17 mouse cellular contexts compared by ENCODE assay signal in the genomic region with DNA sequence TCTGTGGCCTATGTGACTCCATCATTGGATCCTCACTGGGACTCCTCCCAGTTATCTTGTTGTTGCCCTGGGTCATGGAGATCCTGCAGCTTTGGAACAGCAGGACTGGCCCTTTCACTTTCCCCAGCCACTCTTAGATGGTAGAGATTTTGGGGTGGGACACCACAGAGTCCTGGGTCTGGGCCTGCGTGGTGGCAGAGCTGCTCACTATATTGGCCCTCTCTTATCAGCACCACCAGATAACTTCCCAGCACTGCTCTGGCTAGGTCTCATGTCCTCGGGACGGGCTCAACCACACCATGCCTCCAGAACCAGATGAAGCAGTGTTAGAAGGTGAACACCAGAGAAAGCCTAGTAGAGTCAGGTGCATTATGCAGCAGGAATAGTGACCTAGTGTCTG.
DNase-seq lines count a peak whose midpoint lies in the region; ATAC-seq and TF ChIP-seq lines count a peak whose summit lies in the region.
"Had no signal": no experiment of that assay in that cellular context is flagged by ENCODE, and none has a peak within 500 bp of the region (broad histone marks: within the 10 kb centered on the region; RNA-seq: fewer than 3 reads in every experiment).

No protein-coding gene starts in this region.

- H3K27me3 ChIP-seq in liver, embryonic 12.5 days (replicated peaks): no peaks in the 10 kb centered on the region
- no peaks in the 10 kb centered on the region for H3K27me3 ChIP-seq in liver, postnatal 0 days (ENCODE audit: insufficient read depth, low read length)
- H3K27me3 ChIP-seq in liver, embryonic 15.5 days: no peaks in the 10 kb centered on the region
- H3K27me3 ChIP-seq: embryonic facial prominence, embryonic 12.5 days; forebrain, embryonic 15.5 days; hindbrain, embryonic 15.5 days had no signal

- TF ChIP-seq EP300 in liver, postnatal 0 days (IDR thresholded peaks at IDR 0.05; ENCODE audit: low read depth): no peak

- DNase-seq in liver, postnatal 0 days: no peak
- peak; percentile 10 for DNase-seq in c-Kit-positive CD71-positive TER-119-negative erythroid progenitor cells, embryonic 14.5 days (ENCODE audit: low read depth)
- no peak for DNase-seq in embryo, embryonic 10 days (ENCODE audit: low spot score)
- DNase-seq in ovary, adult 18-20 months (ENCODE audit: low spot score): no peak
- no peak for DNase-seq in cerebellum, postnatal 25 days
- DNase-seq: adrenal gland, postnatal 10 days; cerebellum, adult 2 months; cerebellum, postnatal 10 days; gastrocnemius, postnatal 36 days; heart, adult 18-20 months; heart, postnatal 36 days had no signal

- 37% methylated on average over 3 of the region's 3 CpGs for WGBS in liver, embryonic 12.5 days (ENCODE audit: insufficient replicate concordance)
- 55% methylated on average over 3 of the region's 3 CpGs for WGBS in liver, postnatal 0 days (ENCODE audit: insufficient replicate concordance)
- 28% methylated on average over 3 of the region's 3 CpGs for WGBS in liver, embryonic 15.5 days (ENCODE audit: insufficient replicate concordance)

- no peak for TF ChIP-seq CTCF in liver, postnatal 0 days (IDR thresholded peaks at IDR 0.05; ENCODE audit: low read depth)

- H3K9me3 ChIP-seq in liver, embryonic 12.5 days (replicated peaks): no peaks in the 10 kb centered on the region
- H3K9me3 ChIP-seq in liver, postnatal 0 days (ENCODE audit: low read length): no peaks in the 10 kb centered on the region
- no peaks in the 10 kb centered on the region for H3K9me3 ChIP-seq in liver, embryonic 15.5 days (replicated peaks)
- H3K9me3 ChIP-seq: embryonic facial prominence, embryonic 12.5 days; forebrain, embryonic 15.5 days; hindbrain, embryonic 15.5 days had no signal

- H3K4me2 ChIP-seq in liver, embryonic 12.5 days: no peak overlapping the region
- H3K4me2 ChIP-seq in liver, postnatal 0 days (ENCODE audit: low read depth, low read length): no peak overlapping the region
- no peak overlapping the region for H3K4me2 ChIP-seq in liver, embryonic 15.5 days
- H3K4me2 ChIP-seq: embryonic facial prominence, embryonic 12.5 days; forebrain, embryonic 15.5 days; heart, embryonic 11.5 days; hindbrain, embryonic 15.5 days had no signal

- no peak overlapping the region for H3K4me3 ChIP-seq in liver, embryonic 12.5 days
- no peak overlapping the region for H3K4me3 ChIP-seq in liver, postnatal 0 days (ENCODE audit: low read depth, low read length)
- H3K4me3 ChIP-seq in liver, embryonic 15.5 days (replicated peaks): no peak overlapping the region
- H3K4me3 ChIP-seq: embryonic facial prominence, embryonic 12.5 days; forebrain, embryonic 15.5 days; hindbrain, embryonic 15.5 days had no signal

- peaks cover 86% of the 10 kb centered on the region for H3K36me3 ChIP-seq in liver, embryonic 12.5 days
- H3K36me3 ChIP-seq in liver, postnatal 0 days (replicated peaks; ENCODE audit: insufficient read depth, low read length): peaks cover 55% of the 10 kb centered on the region
- H3K36me3 ChIP-seq in liver, embryonic 15.5 days (replicated peaks): peaks cover 63% of the 10 kb centered on the region

- H3K9ac ChIP-seq in liver, embryonic 12.5 days: no peak overlapping the region
- H3K9ac ChIP-seq in liver, postnatal 0 days (replicated peaks): no peak overlapping the region
- H3K9ac ChIP-seq in liver, embryonic 15.5 days: no peak overlapping the region
- H3K9ac ChIP-seq: embryonic facial prominence, embryonic 12.5 days; forebrain, embryonic 15.5 days; hindbrain, embryonic 15.5 days had no signal

- no peak overlapping the region for H3K27ac ChIP-seq in liver, embryonic 12.5 days
- H3K27ac ChIP-seq in liver, postnatal 0 days (ENCODE audit: low read depth): no peak overlapping the region
- H3K27ac ChIP-seq in liver, embryonic 15.5 days (replicated peaks): no peak overlapping the region
- H3K27ac ChIP-seq: embryonic facial prominence, embryonic 12.5 days; forebrain, embryonic 15.5 days; hindbrain, embryonic 15.5 days had no signal

- 0 out of 2 replicates have a peak, but pooled peaks cover 5% of the 10 kb centered on the region for H3K4me1 ChIP-seq in liver, embryonic 12.5 days
- no peaks in the 10 kb centered on the region for H3K4me1 ChIP-seq in liver, postnatal 0 days (ENCODE audit: insufficient read depth)
- no peaks in the 10 kb centered on the region for H3K4me1 ChIP-seq in liver, embryonic 15.5 days (replicated peaks)
- H3K4me1 ChIP-seq: embryonic facial prominence, embryonic 12.5 days had no signal

- peak; percentile 68 for ATAC-seq in liver, embryonic 12.5 days
- ATAC-seq in liver, postnatal 0 days: no peak
- ATAC-seq in liver, embryonic 15.5 days (ENCODE audit: insufficient read depth): 0 out of 2 replicates have a peak, but pooled peaks have one; percentile 37
- ATAC-seq: forebrain, embryonic 15.5 days had no signal
